Mouse (Mus musculus): ENCODE measurements around the gene Fpr3. TPM values are rescaled to one million over a fixed set of nuclear protein-coding genes. Genes with fewer than 3 reads are reported as not detected.
"Not testable (repeated sequence)": the region's sequence is repeated elsewhere in the genome, so short reads cannot be mapped to it uniquely, and the experiment has no call there.

Fpr3 gene
- total and polyA plus RNA-seq, 3 experiments, result not detected

DNA sequence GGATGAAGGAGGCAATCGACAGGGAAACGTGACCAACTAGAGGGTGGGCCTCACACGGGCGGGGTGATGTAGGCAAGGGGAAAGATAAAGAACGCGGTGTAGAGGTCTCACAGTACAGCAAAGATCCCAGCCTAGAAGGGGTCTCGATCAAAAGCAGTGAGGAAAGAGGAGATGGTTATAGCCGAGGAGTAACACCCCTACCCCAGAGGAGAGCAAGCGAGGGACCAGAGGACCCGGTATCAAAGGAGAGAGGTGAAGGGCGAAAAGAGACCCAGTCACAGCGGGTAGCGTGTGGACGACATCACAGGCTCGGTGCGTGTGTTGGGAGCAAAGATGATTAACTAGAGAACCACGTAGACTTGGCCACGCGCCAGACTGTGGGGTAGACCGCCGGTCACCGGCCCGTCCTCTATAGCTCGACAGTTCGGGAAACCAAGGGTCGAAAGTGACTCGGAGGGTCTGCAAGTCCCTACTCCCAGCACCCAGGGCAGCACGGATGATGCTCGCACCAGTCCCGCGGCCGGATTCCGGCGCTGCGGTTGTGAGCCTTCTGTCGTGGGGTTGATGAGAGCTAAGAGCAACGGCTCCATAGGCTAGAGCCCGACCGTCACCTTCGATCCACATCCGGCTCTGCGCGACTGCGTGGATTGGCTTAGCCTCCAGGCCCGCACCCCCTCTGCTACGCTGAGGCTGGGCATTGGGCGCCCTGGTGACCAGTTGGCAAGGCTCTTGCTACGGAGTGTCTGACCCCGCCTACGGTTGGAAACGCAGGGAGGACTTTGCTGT is 22.2 kb downstream of the Fpr3 start:
- Histone ChIP-seq H3K4me1 (ENCODE audit: control insufficient read depth in 1 of 2, insufficient read depth in 2 of 2, low read length in 2 of 2) (no peaks in the 10 kb centered on the region), H3K9me3 (replicated peaks; ENCODE audit: insufficient read depth, low read length) (no peaks in the 10 kb centered on the region), H3K27ac (ENCODE audit: control insufficient read depth, low read depth, low read length) (no peak overlapping the region), H3K9ac (ENCODE audit: control insufficient read depth, low read depth, low read length, poor library complexity, severe bottlenecking) (no peak overlapping the region), H3K27me3 (ENCODE audit: control insufficient read depth in 1 of 2, insufficient read depth in 2 of 2, low read length in 2 of 2) (no peaks in the 10 kb centered on the region), H3K36me3 (ENCODE audit: control insufficient read depth in 1 of 2, insufficient read depth in 2 of 2, low read length in 2 of 2) (no peaks in the 10 kb centered on the region), H3K79me2 (ENCODE audit: control insufficient read depth, insufficient read depth, low read length, poor library complexity) (no peaks in the 10 kb centered on the region), H3K4me3 (ENCODE audit: control insufficient read depth in 1 of 2, insufficient read depth in 1 of 2, low read depth in 2 of 2, low read length in 2 of 2) (no peak overlapping the region)
- TF ChIP-seq TCF12 (IDR thresholded peaks at IDR 0.05; ENCODE audit: low read depth, low read length) (no peak), TAL1 (IDR thresholded peaks at IDR 0.05; ENCODE audit: low read length) (no peak), POLR2AphosphoS2 (IDR thresholded peaks at IDR 0.05; ENCODE audit: low read length) (no peak), ZNF384 (IDR thresholded peaks at IDR 0.05; ENCODE audit: low read depth, low read length) (no peak), MAFK (IDR thresholded peaks at IDR 0.05; ENCODE audit: borderline replicate concordance, low read depth, low read length) (no peak)
- no peak for DNase-seq (ENCODE audit: low read depth, low spot score)

DNA sequence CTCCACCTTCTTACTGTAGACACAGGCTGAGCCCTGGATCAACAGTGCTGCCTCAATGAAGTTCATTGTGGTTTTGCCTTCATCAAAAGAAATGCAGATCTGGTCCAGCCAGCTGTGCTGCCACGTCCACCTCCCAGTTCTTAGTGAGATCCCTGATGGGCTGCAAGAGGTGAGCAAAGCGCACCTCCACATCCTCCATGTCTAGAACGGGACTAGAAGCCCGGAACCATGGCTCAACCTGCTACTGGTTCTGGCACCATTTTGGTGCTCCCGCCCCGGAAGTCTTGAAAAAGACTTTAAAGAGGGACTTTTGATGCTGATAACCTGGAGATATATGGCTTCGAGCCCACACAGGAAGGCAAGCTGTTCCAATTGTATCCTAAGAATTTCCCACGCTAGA is 25.0 kb downstream of the Fpr3 start:
- H3K36me3 ChIP-seq (ENCODE audit: control insufficient read depth in 1 of 2, insufficient read depth in 2 of 2, low read length in 2 of 2); H3K9ac ChIP-seq (ENCODE audit: control insufficient read depth, low read depth, low read length, poor library complexity, severe bottlenecking); H3K27ac ChIP-seq (ENCODE audit: control insufficient read depth, low read depth, low read length); DNase-seq (ENCODE audit: low read depth, low spot score); H3K4me1 ChIP-seq (ENCODE audit: control insufficient read depth in 1 of 2, insufficient read depth in 2 of 2, low read length in 2 of 2); H3K4me3 ChIP-seq (ENCODE audit: control insufficient read depth in 1 of 2, insufficient read depth in 1 of 2, low read depth in 2 of 2, low read length in 2 of 2); H3K27me3 ChIP-seq (ENCODE audit: control insufficient read depth in 1 of 2, insufficient read depth in 2 of 2, low read length in 2 of 2); H3K9me3 ChIP-seq (replicated peaks; ENCODE audit: insufficient read depth, low read length); H3K79me2 ChIP-seq (ENCODE audit: control insufficient read depth, insufficient read depth, low read length, poor library complexity): not testable (repeated sequence)

DNA sequence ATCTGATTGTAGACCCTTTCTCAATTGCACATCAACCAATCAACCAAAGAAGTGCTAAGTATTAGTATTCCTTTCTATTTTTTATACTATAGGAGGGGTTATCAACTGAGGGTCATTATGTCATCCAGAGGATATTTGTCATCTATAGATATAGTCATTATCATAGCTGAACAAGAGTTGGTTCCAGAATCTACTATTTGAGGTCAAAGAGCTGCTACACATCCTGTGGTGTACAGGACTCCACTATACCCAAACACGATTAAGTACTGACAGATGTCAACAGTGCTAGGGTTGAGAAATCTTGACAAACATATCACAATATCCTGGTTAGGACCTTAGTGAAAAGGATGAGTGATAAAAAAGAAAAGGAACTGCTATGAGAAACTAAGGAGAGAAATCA is 29.7 kb downstream of the Fpr3 start:
- no peak for DNase-seq (ENCODE audit: low read depth, low spot score)
- Histone ChIP-seq H3K9me3 (replicated peaks; ENCODE audit: insufficient read depth, low read length) (no peaks in the 10 kb centered on the region), H3K4me1 (ENCODE audit: control insufficient read depth in 1 of 2, insufficient read depth in 2 of 2, low read length in 2 of 2) (no peaks in the 10 kb centered on the region), H3K4me3 (ENCODE audit: control insufficient read depth in 1 of 2, insufficient read depth in 1 of 2, low read depth in 2 of 2, low read length in 2 of 2) (no peak overlapping the region), H3K9ac (ENCODE audit: control insufficient read depth, low read depth, low read length, poor library complexity, severe bottlenecking) (no peak overlapping the region), H3K27me3 (ENCODE audit: control insufficient read depth in 1 of 2, insufficient read depth in 2 of 2, low read length in 2 of 2) (no peaks in the 10 kb centered on the region), H3K27ac (ENCODE audit: control insufficient read depth, low read depth, low read length) (no peak overlapping the region), H3K79me2 (ENCODE audit: control insufficient read depth, insufficient read depth, low read length, poor library complexity) (no peaks in the 10 kb centered on the region), H3K36me3 (ENCODE audit: control insufficient read depth in 1 of 2, insufficient read depth in 2 of 2, low read length in 2 of 2) (no peaks in the 10 kb centered on the region)
- TF ChIP-seq HCFC1 (IDR thresholded peaks at IDR 0.05; ENCODE audit: low read depth, low read length) (no peak), NELFE (IDR thresholded peaks at IDR 0.05; ENCODE audit: low read depth, low read length) (no peak), CTCF (IDR thresholded peaks at IDR 0.05 in 2 of 3, conservative IDR thresholded peaks at IDR 0.05 in 1 of 3; ENCODE audit: control insufficient read depth in 1 of 3, insufficient read depth in 1 of 3, low read depth in 2 of 3, low read length in 3 of 3, poor library complexity in 1 of 3, severe bottlenecking in 1 of 3) (no peak), SIN3A (IDR thresholded peaks at IDR 0.05; ENCODE audit: low read length) (no peak), NRF1 (IDR thresholded peaks at IDR 0.05; ENCODE audit: insufficient read depth, low read depth, low read length, poor library complexity, severe bottlenecking) (no peak), MEF2A (IDR thresholded peaks at IDR 0.05; ENCODE audit: extremely low read depth, insufficient replicate concordance, low read depth, low read length, poor library complexity, severe bottlenecking) (no peak), CHD1 (IDR thresholded peaks at IDR 0.05; ENCODE audit: low read depth, low read length) (no peak), TCF12 (IDR thresholded peaks at IDR 0.05; ENCODE audit: low read depth, low read length) (no peak), MAFK (IDR thresholded peaks at IDR 0.05; ENCODE audit: borderline replicate concordance, low read depth, low read length) (no peak), CHD2 (IDR thresholded peaks at IDR 0.05; ENCODE audit: low read length) (no peak), JUND (IDR thresholded peaks at IDR 0.05; ENCODE audit: low read depth, low read length) (no peak), ZMIZ1 (IDR thresholded peaks at IDR 0.05; ENCODE audit: low read depth, low read length) (no peak), MXI1 (IDR thresholded peaks at IDR 0.05; ENCODE audit: low read depth, low read length) (no peak), POLR2A (IDR thresholded peaks at IDR 0.05; ENCODE audit: control insufficient read depth in 1 of 2, insufficient read depth in 1 of 2, low read depth in 1 of 2, low read length in 2 of 2, poor library complexity in 1 of 2) (no peak), MAX (IDR thresholded peaks at IDR 0.05; ENCODE audit: low read length) (no peak), TAL1 (IDR thresholded peaks at IDR 0.05; ENCODE audit: low read length) (no peak), POLR2AphosphoS5 (IDR thresholded peaks at IDR 0.05; ENCODE audit: borderline replicate concordance, low read depth, low read length) (no peak), ZNF384 (IDR thresholded peaks at IDR 0.05; ENCODE audit: low read depth, low read length) (no peak)

All from MEL (cell line).